Mouse (Mus musculus): ENCODE results near the gene Olfr748. TPM values are rescaled to one million over a fixed set of nuclear protein-coding genes. Genes with fewer than 3 reads are reported as not detected.
"Not testable (repeated sequence)": the region's sequence is repeated elsewhere in the genome, so short reads cannot be mapped to it uniquely, and the experiment has no call there.

Gene Olfr748
- not detected for total RNA-seq (2022)

DNA sequence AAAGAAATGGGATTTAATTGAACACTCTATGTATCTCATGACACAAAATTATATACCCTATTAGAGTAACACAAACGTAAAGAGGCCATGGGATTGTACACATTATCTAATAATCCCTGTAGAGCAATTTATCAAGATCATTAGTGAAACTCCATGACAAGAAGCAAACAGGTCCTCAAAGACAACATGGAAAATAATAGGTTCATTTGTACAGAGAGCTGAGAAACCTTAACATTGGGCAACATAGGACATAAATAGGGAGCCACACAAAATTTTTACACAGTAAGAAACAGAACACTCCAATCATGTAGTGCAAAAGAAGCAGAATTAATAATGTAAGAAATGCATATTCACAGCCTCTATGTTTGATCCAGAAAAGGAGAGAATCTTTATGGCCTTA, at the start of gene Olfr748:
Olfr748 (plus strand) TSS at position 301 of the 400 bp plus-strand sequence.
- DNase-seq (ENCODE audit: low spot score): no peak

DNA sequence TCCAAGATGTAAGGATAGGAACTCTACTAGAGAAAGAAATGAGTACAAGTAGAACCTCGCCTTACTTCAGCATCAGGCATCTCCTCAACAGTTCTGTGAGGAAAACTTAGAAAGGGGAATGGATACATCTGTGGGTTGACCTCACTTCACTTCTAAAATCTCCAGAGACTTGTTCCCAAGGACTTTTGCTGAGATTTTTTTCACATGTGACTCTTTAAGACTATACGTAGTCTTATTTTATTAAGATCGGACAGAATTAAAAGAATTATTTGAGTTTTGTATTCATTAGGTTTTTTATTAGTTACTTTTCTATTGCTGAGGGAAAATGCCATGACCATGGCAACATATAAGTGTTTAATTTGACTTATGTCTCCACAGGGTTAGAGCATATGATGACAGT, 14.1 kb upstream of the Olfr748 start, which contains the start of gene Olfr747:
Olfr747 (minus strand) TSS at position 101 of the 400 bp plus-strand sequence.
- no peak for DNase-seq (ENCODE audit: low spot score)

- not testable (repeated sequence) for DNase-seq (ENCODE audit: low spot score)
Measured at GRCm38 (mm10) chr14:50719875-50720274, 12.7 kb downstream of the Olfr748 start.

- DNase-seq (ENCODE audit: low spot score): not testable (repeated sequence)
Measured at GRCm38 (mm10) chr14:50722371-50722770, 15.2 kb downstream of the Olfr748 start.

DNA sequence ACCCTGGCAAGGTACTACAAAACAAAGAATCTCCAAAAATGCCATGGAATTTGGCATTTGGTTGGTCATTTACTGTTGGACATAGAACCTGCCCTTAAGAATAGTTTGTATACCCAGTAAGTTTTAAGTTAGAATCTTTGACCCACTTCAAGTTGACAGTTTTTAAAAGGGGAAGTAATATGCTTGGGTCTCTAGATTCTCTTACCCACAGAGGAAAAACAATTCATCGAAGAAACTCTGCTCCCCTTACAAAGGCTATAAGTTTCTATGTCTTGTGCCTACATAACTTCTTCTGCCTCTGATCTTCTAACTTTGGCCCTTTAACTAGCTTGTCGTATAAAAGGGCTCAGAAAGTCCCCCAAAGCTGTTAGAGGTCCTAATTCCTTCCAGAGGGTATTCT, 33.2 kb downstream of the Olfr748 start:
- DNase-seq (ENCODE audit: low spot score): no peak

- DNase-seq (ENCODE audit: low spot score): no peak
Measured at GRCm38 (mm10) chr14:50741584-50741983, 34.4 kb downstream of the Olfr748 start.

- no peak for DNase-seq (ENCODE audit: low spot score)
Measured at GRCm38 (mm10) chr14:50744994-50745393, 37.8 kb downstream of the Olfr748 start, which contains the start of gene Olfr749. Gene Olfr749, minus strand, starts transcription at chr14:50745094.

GRCm38 (mm10) chr14:50758416-50759085, 51.4 kb downstream of the Olfr748 start:
- no peak for DNase-seq (ENCODE audit: low spot score)

Other genes with a start within 250 kb of the Olfr748 start
- not detected for gene Olfr741, start 234.6 kb upstream of the Olfr748 start, total RNA-seq (2022)
- gene Olfr742, start 203.8 kb upstream of the Olfr748 start, total RNA-seq (2022): not detected
- gene Olfr743, start 185.5 kb upstream of the Olfr748 start, total RNA-seq (2022): not detected
- gene Olfr744, start 92.5 kb upstream of the Olfr748 start, total RNA-seq (2022): not detected
- gene Olfr745, start 68.0 kb upstream of the Olfr748 start, total RNA-seq (2022): not detected
- gene Olfr746, start 60.3 kb upstream of the Olfr748 start, total RNA-seq (2022): not detected
- gene Olfr747, start 14.2 kb upstream of the Olfr748 start, total RNA-seq (2022): not detected
- not detected for gene Olfr749, start 37.7 kb downstream of the Olfr748 start, total RNA-seq (2022)
- gene Ttc5, start 78.1 kb downstream of the Olfr748 start, total RNA-seq (2022): 10 to 100 TPM; 11.9 to 17.8 (median 13.6) TPM
- under 1 TPM in 1 of 4 experiments, not detected in 3; 0.47 TPM for gene Ccnb1ip1, start 100.4 kb downstream of the Olfr748 start, total RNA-seq (2022)
- gene Parp2, start 100.5 kb downstream of the Olfr748 start, total RNA-seq (2022): 10 to 100 TPM; 11.6 to 16.2 (median 13.0) TPM
- 10 to 100 TPM in 2 of 4 experiments, 1 to 10 TPM in 2; 8.0 to 12.1 (median 10.0) TPM for gene Tep1, start 163.2 kb downstream of the Olfr748 start, total RNA-seq (2022)
- gene Klhl33, start 190.1 kb downstream of the Olfr748 start, total RNA-seq (2022): 10 to 100 TPM; 13.4 to 33.6 (median 21.6) TPM
- 10 to 100 TPM; 53.6 to 75.8 (median 70.5) TPM for gene Osgep, start 217.5 kb downstream of the Olfr748 start, total RNA-seq (2022)
- gene Apex1, start 217.6 kb downstream of the Olfr748 start, total RNA-seq (2022): 10 to 100 TPM; 23.1 to 33.8 (median 26.7) TPM
- gene Pip4p1, start 223.5 kb downstream of the Olfr748 start, total RNA-seq (2022): 10 to 100 TPM; 19.3 to 24.5 (median 20.6) TPM
- gene Pnp, start 223.7 kb downstream of the Olfr748 start, total RNA-seq (2022): 10 to 100 TPM in 1 of 4 experiments, 1 to 10 TPM in 3; 8.0 to 10.9 (median 9.3) TPM
- 10 to 100 TPM in 2 of 4 experiments, 1 to 10 TPM in 2; 6.8 to 12.3 (median 9.5) TPM for gene Gm49342, start 237.1 kb downstream of the Olfr748 start, total RNA-seq (2022)
- gene Pnp2, start 248.6 kb downstream of the Olfr748 start, total RNA-seq (2022): 1 to 10 TPM in 1 of 4 experiments, under 1 TPM in 2, not detected in 1; 0.52 to 1.2 (median 0.84) TPM

Measured in heart, adult 8-10 months (tissue).